Mouse (Mus musculus) monocyte, adult 59 days (primary cell): ENCODE results near the gene Cox6b2. TPM values are rescaled to one million over a fixed set of nuclear protein-coding genes. Genes with fewer than 3 reads are reported as not detected.

Experiments used
- total RNA-seq, 2 experiments: library from RNA; stranded (reverse); gene quantifications; one replicate each; pipeline ENCODE4 v1.2.4; 2023

The Cox6b2 gene
- total RNA-seq: 10 to 100 TPM; 14.3 to 17.8 TPM

DNA sequence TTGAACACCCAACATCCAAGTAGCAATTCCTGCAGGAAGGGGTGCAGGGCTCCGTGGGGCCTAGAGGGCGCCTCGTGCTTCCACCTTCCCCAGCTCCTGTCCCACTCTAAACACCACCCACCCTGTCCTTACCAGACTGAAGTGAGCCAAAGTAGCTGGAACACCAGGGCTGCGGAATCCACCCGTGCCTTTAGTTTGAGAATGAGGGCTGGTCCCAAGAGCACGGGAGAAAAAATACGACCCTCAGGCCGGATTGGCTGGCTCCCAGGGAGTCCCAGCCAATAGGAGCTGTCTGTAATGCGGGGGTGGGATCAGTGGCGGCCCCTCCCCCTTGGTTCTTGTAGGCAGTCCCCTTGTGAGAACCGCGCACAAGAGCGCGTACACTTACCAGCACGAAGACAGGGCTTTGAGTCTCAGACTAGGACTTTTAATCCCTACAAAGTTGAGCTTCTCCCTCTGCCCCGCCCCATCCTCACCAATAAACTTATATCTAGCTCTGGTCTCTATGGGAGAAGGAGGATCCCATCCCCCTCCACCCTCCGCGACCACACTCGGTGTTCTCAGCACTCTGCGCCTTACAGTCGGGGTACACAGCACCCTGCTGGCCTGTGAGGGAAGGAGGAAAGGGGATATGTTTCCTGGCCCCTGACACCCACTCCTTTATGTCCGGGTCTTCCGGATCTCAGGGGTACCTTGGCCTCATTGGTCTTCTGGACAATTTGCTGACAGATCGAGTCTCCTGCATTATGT is at the start of gene Cox6b2:
Cox6b2 (minus strand) TSS at position 274 of the 750 bp plus-strand sequence.

GRCm38 (mm10) chr7:4792278-4793212 is 39.7 kb upstream of the Cox6b2 start, which contains the start of gene Rpl28:
TSS of gene Rpl28 (plus strand) at chr7:4792874.

DNA sequence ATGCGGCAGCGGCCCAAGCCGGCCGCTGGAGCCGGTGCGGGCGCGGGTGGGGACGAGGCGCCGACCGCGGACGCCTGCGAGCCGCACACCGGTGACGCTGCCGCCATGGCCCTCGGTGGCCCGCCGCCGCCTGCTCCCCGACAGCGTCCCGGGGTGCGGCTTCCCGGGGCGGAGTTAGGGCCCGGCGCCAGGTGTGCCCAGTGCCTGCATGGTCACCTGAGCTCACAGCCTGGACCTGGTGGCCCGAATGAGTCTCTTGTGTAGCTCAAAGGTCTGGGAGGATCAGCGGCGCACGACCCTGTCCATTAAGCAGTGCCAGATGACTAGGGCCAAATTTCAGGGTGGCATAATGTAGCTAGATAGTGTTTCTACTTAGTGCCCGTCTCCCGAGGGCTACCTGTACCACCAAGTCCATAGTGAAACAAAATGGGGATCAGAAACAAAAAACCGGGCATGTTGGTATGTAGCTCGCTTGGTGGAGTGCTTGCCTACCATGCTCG is 36.6 kb upstream of the Cox6b2 start, which contains the start of gene Tmem238:
Tmem238 (minus strand) TSS at position 221 of the 500 bp plus-strand sequence.

DNA sequence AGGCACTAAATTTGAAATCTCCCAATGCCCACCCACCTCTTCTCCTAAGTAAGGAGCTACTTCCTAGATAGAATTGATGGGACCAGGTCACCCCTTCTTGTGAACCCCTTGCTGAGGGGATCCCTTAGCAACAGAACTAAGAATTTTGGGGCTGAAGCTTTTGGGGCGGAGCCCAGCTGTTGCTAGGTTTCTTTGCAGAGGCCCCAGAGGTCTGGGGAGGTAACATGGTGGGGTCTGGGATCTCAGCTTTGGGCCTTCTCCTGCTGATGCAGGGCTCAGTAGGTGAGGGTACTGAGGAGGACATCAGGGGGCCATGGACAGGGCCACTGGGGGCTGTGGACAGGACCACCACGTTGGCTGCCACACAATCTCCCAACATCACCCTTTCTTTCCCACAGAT is 29.9 kb upstream of the Cox6b2 start, which contains the start of the genes Il11 and Tmem190:
Il11 (minus strand) TSS at position 101 of the 400 bp plus-strand sequence.
Tmem190 (plus strand) TSS at position 179 of the 400 bp plus-strand sequence.

DNA sequence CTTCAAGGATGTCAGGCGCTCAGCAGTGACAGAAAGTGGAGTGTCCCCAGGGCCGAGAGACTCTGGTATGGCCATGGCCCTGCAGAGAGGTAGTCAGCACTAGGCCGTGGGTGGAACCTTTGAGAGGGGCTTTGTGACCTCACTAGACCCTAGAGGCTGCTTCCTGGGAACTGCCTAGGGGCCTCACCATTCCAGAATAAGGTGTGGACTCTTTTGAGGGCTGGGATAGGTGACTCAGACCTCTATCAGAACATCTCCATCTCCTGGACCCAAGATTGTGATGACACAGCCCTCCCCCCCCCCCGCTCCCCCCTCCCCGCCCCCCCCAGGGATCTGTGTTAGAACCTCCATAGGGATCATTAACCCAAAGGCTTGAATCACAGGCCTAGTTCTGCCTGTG is 18.3 kb upstream of the Cox6b2 start, which contains the start of gene Fam71e2:
Fam71e2 (minus strand) TSS at position 101 of the 400 bp plus-strand sequence.

GRCm38 (mm10) chr7:4739544-4740275 is 13.2 kb downstream of the Cox6b2 start, which contains the start of gene Kmt5c:
TSS of gene Kmt5c (plus strand) at chr7:4740115.

DNA sequence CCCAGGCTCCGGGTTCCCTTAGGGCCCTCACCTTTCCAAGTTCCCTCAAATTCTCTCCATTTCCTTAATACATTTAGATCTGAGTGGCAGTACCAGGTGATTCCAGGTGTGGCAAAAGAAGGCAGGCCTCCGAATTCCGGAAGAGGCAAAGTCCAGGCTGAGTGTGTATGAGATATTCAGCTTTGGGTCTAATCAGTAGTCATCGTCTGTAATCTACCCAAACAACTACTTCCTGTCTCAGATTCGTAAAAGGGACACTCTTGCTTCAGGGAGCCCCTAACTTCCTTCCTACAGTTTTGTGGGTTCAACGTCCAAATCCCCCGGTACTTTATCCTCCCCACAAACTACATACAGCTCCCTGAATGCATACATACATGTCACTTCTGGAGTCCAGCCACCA is 27.7 kb downstream of the Cox6b2 start, which contains the start of gene Tmem150b:
Tmem150b (minus strand) TSS at position 81 of the 400 bp plus-strand sequence.

Other genes starting within 250 kb of the Cox6b2 start
- not detected for gene Tnnt1, start 236.7 kb downstream of the Cox6b2 start, total RNA-seq
- gene Tnni3, start 228.9 kb downstream of the Cox6b2 start, total RNA-seq: 1 to 10 TPM; 3.3 to 4.2 TPM
- gene Dnaaf3, start 220.6 kb downstream of the Cox6b2 start, total RNA-seq: 1 to 10 TPM; 3.7 to 4.3 TPM
- gene Syt5, start 205.6 kb downstream of the Cox6b2 start, total RNA-seq: 1 to 10 TPM in 1 of 2 experiments, not detected in 1; 1.2 TPM
- under 1 TPM; 0.49 to 0.66 TPM for gene Ptprh, start 149.1 kb downstream of the Cox6b2 start, total RNA-seq
- gene Tmem86b, start 121.7 kb downstream of the Cox6b2 start, total RNA-seq: 10 to 100 TPM; 31.8 to 32.8 TPM
- gene Ppp6r1, start 94.1 kb downstream of the Cox6b2 start, total RNA-seq: 100 to 1,000 TPM; 194 to 198 TPM
- 10 to 100 TPM; 32.1 to 35.1 TPM for gene Hspbp1, start 68.0 kb downstream of the Cox6b2 start, total RNA-seq
- gene Brsk1, start 62.5 kb downstream of the Cox6b2 start, total RNA-seq: under 1 TPM in 1 of 2 experiments, not detected in 1; 0.79 TPM
- 10 to 100 TPM; 30.4 to 32.3 TPM for gene Tmem150b, start 27.8 kb downstream of the Cox6b2 start, total RNA-seq
- gene Kmt5c, start 13.0 kb downstream of the Cox6b2 start, total RNA-seq: 100 to 1,000 TPM; 133 to 143 TPM
- not detected for gene Fam71e2, start 18.2 kb upstream of the Cox6b2 start, total RNA-seq
- not detected for gene Il11, start 29.8 kb upstream of the Cox6b2 start, total RNA-seq
- gene Tmem190, start 29.8 kb upstream of the Cox6b2 start, total RNA-seq: not detected
- 1 to 10 TPM; 1.3 to 1.9 TPM for gene Tmem238, start 36.6 kb upstream of the Cox6b2 start, total RNA-seq
- gene Rpl28, start 39.8 kb upstream of the Cox6b2 start, total RNA-seq: 1,000 to 10,000 TPM; 1,418 to 1,752 TPM
- 100 to 1,000 TPM; 114 to 117 TPM for gene Ube2s, start 59.5 kb upstream of the Cox6b2 start, total RNA-seq
- gene Shisa7, start 91.6 kb upstream of the Cox6b2 start, total RNA-seq: 1 to 10 TPM; 1.2 to 1.5 TPM
- gene Isoc2b, start 117.2 kb upstream of the Cox6b2 start, total RNA-seq: 1 to 10 TPM; 6.4 to 7.2 TPM
- 10 to 100 TPM; 11.6 to 14.8 TPM for gene Isoc2a, start 124.1 kb upstream of the Cox6b2 start, total RNA-seq
- gene Gm36210, start 153.4 kb upstream of the Cox6b2 start, total RNA-seq: not detected
- gene Zfp628, start 162.1 kb upstream of the Cox6b2 start, total RNA-seq: 10 to 100 TPM; 17.1 to 18.6 TPM
- gene Nat14, start 168.9 kb upstream of the Cox6b2 start, total RNA-seq: 1 to 10 TPM; 3.6 to 6.4 TPM
- under 1 TPM in 1 of 2 experiments, not detected in 1; 0.12 TPM for gene Ssc5d, start 172.7 kb upstream of the Cox6b2 start, total RNA-seq
- gene Sbk2, start 211.3 kb upstream of the Cox6b2 start, total RNA-seq: not detected
- gene Sbk3, start 218.1 kb upstream of the Cox6b2 start, total RNA-seq: not detected
- 1 to 10 TPM; 6.0 to 6.5 TPM for gene Zfp579, start 243.1 kb upstream of the Cox6b2 start, total RNA-seq